Mouse (Mus musculus) heart, postnatal 0 days (tissue): ENCODE measurements around the gene Dlk1.

Experiments used
- CTCF ChIP-seq: IDR thresholded peaks from 2 replicates; pipeline ENCODE4 v1.5.1; 2016; ENCODE audit warnings: antibody characterized with exemption, control low read depth, low read depth
- EP300 ChIP-seq: IDR thresholded peaks from 2 replicates; pipeline ENCODE4 v1.6.1; 2016; ENCODE audit warnings: antibody characterized with exemption, low read depth

DNA sequence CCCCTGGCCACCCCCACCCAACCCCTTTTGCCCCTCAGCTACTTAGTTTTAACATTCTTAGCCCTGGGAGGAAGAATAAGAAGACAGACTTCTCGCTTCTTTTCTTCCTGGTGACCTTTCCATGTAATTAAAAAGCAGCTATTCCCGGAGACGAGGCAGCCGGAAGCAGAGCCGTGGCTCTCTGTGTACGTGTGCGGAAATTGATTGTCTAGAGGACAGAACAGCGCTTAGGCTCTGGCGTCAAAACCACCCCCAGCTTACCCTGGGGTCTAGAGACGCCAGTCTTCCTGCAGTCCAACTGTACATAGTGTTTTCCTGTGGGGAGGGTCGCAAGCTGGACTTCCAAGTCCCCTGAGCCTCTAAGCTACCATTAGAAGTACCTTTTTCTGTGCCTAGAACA is 41.9 kb upstream of the Dlk1 start:
- TF ChIP-seq EP300 (no peak), CTCF (no peak)
